Mouse (Mus musculus): Measurements from ENCODE around the gene Carnmt1.

Gene Carnmt1

DNA sequence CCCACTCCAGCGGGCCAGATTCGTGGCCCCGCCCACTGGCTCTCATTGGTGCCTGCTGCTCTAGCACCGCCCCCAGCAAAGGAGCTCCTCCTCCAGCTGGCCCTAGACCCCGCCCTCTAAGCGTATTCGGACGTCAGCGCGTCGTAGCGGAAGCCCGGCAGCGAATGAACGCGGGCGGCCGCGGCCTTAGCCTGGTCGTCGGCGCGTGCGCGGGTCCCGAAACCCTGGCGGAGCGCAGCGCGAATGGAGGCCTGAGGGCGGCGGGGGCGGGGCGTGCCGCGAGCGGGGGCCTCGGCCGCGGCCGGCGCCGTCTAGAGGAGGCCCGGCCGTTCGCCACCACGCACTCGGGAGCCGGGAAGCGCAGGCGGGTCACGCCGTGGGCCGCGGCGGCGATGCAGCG, at the start of gene Carnmt1:
Gene Carnmt1 (plus strand): TSS at position 157 of the 400 bp plus-strand sequence.
- peak; percentile 97 for DNase-seq (ENCODE audit: low read depth, low spot score)

DNA sequence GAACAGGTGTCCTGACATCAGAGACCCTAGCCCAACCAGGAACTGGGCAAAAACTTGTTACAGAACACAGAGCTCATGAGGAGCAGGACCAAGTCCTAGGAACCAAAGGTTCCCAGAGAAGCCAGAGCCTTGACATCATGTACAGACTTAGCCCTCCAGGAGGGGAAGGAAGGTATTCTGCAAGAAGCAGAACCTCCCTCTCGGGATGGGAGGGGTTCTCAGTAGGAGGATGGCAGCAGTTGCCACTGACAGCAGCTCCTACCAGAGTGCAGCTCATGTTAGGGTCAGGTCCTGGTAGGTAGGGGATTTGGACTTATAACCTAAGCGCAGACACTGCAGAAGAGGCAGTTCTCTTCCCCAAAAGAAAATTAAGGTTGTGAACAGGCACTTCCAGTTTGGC, 46.7 kb upstream of the Carnmt1 start:
- no peak for DNase-seq (ENCODE audit: low read depth, low spot score)

DNA sequence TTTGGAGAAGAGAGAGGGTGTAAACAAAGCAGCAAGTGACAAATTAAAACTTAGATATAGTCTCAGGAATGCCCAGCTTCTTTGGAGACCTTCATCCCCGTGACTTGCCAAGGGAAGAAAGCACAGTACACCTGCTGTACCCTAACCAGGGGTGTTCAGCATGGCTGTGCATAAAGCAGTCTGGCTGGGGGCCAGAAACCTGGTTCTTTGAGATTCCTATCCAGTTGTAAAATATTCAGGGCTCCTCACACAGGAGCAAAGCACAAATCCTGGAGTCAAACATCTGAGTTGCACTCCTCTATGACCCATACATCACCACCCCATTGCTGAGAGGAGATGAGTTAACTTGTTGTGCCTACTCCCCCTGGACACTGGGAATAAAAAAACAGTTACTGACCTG, 41.0 kb upstream of the Carnmt1 start:
- no peak for DNase-seq (ENCODE audit: low read depth, low spot score)

DNA sequence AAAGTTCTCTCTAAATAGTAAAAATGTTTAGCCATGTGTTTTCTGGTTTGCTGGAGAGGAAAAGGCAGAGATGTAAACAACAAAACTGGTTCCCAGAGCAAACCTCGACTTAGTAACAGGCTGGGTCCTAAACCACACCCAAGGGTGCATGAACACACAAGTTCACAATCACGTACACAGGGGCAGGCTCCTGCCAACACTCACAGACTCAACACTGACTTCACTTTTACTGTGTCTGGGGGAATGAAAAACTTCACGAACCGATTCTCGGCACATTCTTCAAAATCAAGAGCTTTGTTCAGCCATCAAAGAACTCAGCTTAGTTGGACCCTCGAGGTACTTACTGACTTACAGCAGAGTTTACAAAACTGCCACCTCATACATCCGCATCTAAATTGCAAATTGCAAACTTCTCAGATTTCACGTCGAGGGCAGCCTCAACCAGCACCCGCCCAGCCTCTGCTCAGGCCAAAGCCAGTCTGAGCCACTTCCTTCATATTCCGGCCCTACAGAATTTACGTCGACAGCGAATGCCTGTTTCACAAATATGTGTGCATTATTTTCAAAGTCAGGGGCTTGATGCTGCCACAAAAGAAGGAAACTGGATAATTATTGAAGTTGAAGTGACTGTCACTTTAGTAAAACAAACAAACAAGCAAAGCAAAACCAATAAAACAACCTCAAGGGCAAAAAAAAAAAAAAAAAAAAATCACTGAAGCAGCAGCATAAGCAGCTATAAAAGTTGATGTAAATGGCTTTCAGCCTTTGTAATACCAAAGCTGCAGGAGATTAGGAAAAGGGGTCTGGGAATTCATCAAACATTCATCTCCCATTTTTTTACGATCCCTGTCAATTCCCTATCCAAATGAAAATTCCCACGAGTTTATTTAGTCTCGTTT, 40.1 kb upstream of the Carnmt1 start:
- DNase-seq (ENCODE audit: low read depth, low spot score) = peak; percentile 68

DNA sequence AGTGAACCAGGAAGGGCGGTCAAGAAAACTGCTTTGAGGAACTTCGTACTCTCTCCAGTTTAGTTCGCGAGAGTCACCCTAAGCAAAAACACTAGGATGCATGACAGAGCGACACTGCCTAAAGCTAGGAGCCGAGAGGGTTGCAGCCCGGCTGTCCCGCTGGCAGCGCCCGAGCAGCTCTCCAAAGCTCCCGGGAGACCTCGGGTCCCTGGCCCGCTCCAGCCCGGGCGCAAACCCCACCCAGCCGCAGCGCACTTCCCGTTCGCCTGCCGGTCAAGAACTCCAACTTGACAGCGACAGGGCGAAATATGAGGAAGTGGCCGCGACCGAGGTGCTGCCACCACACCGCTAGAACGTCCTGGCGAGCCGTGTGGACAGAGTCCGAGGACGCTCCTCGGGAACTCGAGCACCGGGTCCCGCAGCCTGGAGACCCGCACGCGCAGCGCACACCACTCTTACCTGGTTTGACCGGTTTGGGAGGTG, 39.4 kb upstream of the Carnmt1 start:
- peak; percentile 20 for DNase-seq (ENCODE audit: low read depth, low spot score)

DNA sequence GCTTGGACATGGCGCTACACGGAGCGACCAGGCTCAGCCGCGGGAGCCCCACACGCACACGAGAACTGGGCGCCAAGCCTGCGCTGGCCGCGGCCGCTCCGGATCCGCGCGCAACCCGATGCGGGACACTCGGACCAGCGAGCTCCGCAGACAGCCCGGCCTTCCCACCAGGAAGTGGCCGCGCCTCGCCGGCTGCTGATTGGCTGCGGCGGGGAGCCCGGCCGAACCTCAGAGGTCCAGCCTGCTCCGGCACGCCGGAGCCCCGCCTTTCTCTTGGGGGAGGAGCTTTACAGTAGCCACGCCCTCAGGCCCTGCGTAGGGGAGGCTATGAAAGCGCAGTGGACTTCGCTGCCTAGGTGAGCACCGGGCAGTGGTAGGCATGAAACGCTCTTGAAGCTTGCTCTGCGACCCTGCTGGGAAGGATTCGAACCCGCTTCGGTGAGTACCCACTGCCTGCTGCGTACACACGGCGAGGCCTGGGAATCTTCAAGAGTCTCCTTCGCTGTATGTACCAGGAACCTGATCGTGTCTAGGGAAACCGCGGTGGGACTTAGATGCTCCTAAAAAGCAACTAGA, 38.8 kb upstream of the Carnmt1 start, which contains the start of the genes Ostf1 and Nmrk1:
Gene Ostf1 (minus strand): TSS at position 180 of the 576 bp plus-strand sequence.
Gene Nmrk1 (plus strand): TSS at position 307 of the 576 bp plus-strand sequence.
- DNase-seq (ENCODE audit: low read depth, low spot score) = peak; percentile 85

DNA sequence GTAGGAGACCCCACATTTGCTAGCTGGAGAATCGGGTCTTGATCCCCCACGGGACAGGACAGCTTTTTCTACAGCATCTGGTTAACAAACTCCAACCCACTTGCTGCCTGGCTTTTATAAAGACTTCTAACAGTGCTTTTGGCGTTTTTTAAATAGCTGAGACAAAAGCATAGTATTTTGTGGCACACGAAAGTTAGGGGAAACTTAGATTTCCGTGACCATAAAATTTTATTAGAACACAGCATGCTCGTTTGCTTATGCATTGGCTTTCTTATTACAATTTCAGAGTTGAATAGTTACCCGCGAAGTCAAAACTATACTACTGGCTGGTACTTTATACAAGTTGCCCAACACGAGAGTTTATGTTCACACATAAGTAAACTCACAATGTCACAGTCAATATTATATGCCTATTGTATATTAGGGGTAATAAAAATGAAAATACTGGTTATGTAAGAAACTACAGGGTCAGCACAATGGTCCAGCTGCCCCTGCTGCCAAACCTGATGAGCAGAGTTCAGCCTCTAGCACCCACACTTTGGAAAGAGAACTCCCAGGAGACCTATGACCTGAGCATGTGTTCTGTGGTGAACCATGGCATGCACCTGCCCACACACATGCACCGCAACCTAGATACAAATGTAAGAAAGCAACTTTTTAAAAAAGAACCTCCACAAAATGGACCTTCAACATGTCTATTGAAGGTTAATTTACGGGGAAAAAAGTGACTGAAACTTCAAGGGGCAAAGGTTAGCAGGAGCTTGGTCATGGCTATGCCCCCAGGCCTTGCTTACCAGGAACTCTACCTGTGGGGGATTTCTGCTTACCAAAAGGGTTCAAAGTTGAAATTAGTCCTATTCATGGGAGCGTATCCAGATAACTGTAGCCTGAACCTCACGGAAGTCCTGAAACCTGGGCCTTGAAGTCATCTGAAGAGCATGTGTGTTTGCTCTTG, 38.1 kb upstream of the Carnmt1 start:
- no peak for DNase-seq (ENCODE audit: low read depth, low spot score)

DNA sequence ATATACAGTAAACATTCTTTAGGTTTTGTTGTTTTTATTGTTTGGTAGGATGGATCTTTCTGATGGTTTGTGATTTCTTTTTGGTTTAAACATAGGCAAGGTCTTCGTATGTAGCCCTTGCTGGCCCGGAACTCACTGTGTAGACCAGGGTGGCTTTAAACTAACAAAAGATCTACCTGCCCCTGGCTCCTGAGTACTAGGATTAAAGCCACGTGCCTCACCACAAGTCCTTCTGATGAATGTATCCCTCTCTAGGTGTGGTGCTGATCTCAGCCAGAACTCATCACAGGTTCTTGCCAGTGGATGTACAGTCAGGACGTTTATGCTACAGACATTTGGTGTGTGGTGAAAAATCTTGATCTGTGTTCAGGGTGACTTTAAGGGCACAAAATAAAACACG, 32.6 kb upstream of the Carnmt1 start:
- DNase-seq (ENCODE audit: low read depth, low spot score) = no peak

DNA sequence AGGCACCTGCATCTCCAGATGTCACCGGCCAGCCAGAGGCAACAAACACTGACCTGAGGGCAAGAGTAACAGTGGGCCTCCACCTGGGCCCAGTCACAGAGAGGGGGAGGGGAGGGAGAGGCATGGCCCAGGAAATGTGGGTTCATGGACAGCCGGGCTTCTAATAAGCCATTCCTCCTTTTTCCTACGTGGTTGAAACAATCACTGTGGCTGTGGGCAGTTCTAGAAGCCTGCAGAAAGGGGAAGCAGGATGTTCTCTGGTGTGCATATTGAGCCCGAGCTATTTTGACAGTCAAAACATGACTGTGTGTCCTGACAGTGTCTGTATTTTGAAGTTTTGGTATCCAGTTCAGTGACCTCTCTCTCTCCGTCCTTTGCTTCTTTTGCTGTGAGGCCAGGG, 31.6 kb upstream of the Carnmt1 start:
- DNase-seq (ENCODE audit: low read depth, low spot score) = no peak

DNA sequence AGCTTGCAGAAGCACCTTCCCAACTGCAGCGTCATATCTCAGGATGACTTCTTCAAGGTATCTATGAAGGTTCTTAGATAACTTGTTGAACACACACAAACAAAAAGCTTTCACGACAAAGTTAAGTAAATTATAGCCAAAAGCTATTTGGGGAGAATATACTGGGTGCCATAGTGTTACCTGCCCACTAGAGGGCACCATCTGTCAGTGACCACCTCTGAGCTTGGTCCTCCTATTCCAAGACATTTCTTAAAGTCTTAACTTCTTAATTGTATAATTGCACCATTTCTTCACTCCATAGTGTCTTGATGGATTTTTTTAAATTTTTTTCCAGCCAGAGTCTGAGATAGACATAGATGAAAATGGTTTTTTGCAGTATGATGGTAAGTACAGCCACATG, 31.0 kb upstream of the Carnmt1 start:
- DNase-seq (ENCODE audit: low read depth, low spot score) = peak; percentile 31

DNA sequence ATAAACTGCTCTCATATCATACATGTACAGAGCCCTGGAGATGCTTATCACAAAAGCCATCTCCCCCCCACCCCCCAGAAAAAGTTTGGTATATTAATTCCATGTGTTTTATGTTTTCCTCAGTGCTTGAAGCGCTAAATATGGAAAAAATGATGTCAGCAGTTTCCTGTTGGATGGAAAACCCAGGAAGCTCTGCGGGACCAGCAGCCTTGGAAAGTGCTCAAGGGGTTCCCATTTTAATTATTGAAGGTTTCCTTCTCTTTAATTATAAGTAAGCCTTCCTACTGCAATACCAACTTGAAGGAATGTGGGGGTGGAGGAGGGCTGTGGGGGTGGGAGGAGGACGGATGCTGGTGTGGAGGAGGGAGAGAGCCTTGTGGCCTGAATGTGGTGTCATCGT, 29.6 kb upstream of the Carnmt1 start:
- no peak for DNase-seq (ENCODE audit: low read depth, low spot score)

DNA sequence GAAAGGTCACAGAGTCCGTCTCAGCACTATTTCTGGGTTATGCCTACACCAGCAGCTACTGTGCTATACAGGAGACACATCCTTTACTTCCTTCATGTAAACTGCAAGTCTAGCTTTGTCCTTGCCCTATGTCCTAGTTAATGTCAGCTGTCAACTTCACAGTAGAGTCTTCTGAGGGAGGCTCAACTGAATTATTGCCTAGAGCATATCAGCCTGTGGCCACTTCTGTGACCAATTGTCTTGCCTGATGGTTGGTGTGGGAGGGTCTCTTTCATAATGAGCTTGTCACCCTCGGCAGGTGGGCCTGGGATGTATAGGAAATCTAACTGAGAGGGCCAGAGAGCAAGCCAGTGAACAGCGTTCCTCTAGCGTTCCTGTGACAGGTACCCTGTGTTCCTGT, 27.2 kb upstream of the Carnmt1 start:
- no peak for DNase-seq (ENCODE audit: low read depth, low spot score)

DNA sequence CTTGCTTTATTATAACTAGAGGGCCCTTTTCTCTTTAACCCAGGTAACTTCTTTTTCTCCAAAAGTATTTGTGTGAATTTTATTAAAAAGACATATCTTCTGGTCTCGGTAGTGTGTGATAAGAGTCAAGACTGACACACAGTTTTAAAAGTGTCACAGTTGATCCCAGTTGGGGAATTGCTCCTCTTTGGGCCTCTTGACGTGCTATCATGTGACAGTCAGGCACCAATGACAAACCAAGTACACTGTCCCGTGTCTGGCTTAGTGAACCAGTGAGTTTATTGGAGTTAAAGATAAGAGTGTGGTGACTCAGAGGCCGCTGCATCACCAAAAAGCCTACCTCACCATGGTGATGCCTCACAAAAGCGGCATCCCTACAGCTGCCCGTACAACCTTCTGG, 26.5 kb upstream of the Carnmt1 start:
- DNase-seq (ENCODE audit: low read depth, low spot score) = no peak

DNA sequence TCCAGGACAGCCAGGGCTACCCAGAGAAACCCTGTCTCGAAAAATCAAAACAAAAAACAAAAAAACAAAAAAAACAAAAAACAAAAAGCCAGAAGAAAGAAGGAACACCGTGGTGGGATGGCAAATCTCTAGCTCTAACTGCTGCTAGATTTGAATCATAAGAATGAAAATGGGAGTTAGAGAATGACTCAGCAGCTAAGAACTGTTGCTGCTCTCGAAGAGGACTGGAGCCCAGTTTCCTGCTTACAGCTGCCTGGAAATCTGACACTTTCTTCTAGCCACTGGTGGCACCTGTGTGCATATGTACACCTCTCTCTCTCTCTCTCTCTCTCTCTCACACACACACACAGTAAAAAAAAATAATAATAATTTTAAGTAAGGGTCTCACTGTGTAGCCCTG, 24.2 kb upstream of the Carnmt1 start:
- no peak for DNase-seq (ENCODE audit: low read depth, low spot score)

DNA sequence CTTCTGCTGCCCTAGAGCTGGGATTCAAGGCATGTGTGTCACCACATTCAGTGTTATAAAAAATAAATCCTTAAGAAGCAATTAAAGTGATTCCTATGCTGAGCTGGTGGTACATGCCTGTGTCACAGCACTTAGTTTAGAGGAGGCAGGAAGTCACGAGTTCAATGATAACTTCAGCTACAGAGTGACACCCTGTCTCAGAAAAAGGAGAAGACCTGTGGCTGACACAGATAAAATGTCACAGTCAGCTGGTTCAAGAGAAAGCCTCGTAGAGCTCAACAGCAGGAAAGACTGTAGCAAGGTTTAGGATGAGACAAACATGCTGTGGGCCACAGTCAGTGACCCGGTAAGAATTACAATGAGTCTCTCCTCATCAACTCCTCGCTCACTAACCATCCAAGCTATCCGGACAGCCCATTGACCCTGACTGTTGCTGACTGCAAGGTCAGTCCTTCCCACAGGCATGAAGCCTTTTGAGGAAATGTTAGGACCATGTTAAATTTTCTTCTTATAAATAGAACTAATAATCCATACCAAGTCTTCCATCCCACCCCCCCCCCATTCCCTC, 23.6 kb upstream of the Carnmt1 start:
- DNase-seq (ENCODE audit: low read depth, low spot score) = no peak

DNA sequence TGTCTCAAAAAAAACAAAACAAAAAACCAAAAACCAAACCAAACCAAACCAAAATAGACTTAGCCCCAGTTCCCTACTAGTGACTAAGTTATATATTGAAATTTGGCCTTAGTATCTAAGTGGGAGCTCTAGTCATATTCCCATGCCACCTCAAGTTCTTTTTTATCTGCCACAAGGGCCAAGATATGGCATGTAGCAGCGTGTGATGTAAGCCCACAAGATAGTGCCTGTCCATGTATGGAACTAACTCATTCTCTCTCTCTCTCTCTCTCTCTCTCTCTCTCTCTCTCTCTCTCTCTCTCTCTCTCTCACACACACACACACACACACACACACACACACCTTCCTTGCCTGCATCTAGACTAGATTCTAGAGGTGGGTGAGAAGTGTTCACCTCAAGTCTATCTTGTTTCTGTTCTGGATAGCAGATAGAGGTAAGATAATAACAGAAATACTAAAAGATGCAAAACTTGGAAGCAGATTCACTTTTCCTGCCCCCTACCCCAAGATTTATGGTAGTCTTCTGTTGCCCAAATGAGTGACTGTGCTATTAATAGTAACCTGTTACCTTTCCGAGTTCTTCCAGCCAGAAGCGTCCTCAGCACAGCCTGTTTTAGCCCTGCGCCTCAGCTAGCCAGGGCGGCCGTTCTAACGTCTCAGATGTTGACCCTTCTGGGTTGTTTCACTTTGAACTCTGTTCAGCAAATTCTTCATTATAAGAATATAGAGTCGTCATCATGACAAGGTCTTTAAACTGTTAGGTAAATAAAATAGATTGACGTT, 22.6 kb upstream of the Carnmt1 start:
- no peak for DNase-seq (ENCODE audit: low read depth, low spot score)

DNA sequence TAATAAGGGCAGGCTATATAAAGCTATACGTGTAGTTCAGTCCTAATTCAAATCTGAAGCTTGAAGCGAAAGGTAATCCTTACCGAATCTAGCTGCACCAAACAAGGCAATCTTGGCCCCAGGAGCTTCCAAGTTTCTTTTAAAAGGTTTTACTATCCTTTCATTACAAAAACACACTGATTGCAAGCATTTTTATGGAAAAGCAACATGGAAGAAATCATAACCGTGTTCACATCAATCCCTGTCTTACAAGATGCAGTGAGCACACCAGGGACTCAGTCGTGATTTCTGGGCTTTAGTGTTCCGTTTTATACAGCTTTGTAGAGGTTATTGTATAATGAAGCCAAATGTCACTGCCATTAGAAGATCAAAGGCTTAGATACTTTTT, 22.0 kb upstream of the Carnmt1 start:
- DNase-seq (ENCODE audit: low read depth, low spot score) = no peak

DNA sequence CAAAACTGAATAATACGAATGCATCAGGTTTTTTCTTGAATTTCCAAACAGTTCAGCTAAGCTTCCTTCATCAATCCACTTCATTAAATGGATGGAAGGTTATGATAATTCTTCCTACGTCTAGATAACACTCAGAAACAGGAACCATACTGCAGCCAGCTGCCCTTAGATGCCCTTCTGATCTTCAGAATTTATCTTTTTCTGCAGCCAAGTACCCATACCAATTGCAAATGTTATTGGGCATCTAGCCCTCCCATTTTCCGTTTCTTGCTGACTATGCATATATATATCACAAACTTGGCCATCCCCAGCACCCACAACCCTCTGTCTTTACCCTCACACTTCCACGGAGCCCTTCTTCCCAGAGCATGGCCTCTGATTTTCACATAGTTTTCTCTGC, 20.6 kb upstream of the Carnmt1 start:
- no peak for DNase-seq (ENCODE audit: low read depth, low spot score)

DNA sequence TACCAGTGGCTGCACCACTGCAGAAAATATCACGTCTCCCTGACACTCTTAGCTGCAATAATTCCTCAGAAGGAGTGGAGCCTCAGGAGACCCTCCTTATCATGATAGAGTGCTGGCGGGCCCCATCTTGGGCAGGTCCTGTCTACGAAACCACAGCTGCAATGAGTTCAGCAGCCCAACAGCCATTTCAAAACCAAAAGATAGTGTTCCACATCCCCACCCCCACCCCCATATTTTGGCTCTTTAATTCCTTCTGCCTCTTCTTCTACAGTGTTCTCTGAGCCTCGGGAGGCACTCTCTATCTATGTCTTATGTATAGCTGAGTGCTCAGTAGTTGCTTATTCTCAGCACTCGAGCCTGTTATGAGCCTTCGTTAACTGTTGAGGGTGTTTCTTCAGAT, 20.1 kb upstream of the Carnmt1 start:
- no peak for DNase-seq (ENCODE audit: low read depth, low spot score)

DNA sequence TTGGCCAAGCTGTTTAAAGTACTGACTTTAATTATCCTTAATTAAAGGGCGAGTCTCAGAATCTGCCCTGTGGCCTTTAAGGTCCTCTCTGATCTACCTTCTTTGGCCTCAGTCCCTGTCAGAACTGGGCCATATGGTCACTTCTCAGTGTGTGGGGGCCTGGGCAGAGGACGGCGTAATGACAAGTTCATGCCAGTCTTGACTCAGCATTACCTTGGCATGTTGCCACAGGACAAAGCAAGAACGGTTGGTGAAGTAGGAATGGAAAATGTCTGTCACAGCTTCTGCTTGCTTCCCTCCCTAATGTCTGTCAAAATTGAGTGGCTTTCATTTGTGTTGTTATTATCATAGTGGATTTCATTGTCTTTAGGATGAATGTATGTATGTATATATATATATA, 18.0 kb upstream of the Carnmt1 start:
- no peak for DNase-seq (ENCODE audit: low read depth, low spot score)

DNA sequence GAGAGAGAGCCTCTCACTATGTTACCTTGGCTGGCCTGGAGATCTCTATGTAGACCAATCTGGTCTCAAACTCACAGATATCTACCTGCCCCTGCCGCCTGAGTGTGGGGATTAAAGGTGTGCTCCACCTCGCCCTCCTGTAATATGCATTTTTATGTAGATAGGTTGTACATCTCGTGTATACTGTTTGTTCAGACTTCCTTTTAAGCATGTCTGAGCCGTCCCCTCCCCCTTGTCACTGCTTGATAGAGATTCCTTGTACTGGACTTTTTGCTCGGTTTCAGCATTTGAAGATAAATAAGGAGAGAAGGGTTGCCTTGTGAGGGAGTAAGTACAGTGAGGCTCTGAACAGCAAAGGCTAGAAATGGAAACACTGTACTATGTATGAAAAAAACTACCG, 17.5 kb upstream of the Carnmt1 start:
- DNase-seq (ENCODE audit: low read depth, low spot score) = no peak
